ENCODE assay signal across 10 mouse cellular contexts in the genomic region with DNA sequence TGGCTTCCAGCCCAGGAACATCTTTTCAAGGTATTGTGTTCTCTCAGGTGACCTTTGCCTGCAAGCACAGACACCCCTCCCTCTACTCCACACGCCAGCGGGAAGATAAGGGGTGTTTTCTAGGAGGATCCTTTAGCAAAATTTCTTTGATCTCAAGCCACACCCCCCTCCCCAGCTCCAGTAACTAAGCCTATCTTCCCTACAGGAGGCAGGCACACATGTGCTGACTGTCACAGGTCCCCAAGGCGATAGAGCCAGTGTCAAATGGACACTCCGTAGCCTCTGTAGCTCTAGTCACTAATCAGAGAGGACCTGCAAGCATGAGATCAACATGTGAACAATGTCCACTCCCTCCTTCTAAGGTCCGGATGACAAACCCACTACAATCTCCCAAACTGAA.
DNase-seq lines count a peak whose midpoint lies in the region; ATAC-seq and TF ChIP-seq lines count a peak whose summit lies in the region.
"Had no signal": no experiment of that assay in that cellular context is flagged by ENCODE, and none has a peak within 500 bp of the region (broad histone marks: within the 10 kb centered on the region; RNA-seq: fewer than 3 reads in every experiment).

No protein-coding gene starts in this region.

- peak; percentile 35; the same call in 1 of the 2 replicates for ATAC-seq in kidney, embryonic 14.5 days (ENCODE audit: low FRiP score, low TSS enrichment)
- no peak for ATAC-seq in lung, postnatal 0 days
- ATAC-seq in common myeloid progenitor, adult 5-6 weeks (replicated peaks; ENCODE audit: low read depth, poor library complexity, severe bottlenecking) = 0 out of 2 replicates have a peak, but pooled peaks have one; percentile 15
- no peak for ATAC-seq in limb, embryonic 13.5 days (ENCODE audit: low FRiP score, low read depth)
- ATAC-seq in hindbrain, embryonic 16.5 days = no peak

- no peak overlapping the region for H3K4me2 ChIP-seq in kidney, embryonic 14.5 days (replicated peaks; ENCODE audit: low read depth, low read length)
- no peak overlapping the region for H3K4me2 ChIP-seq in lung, postnatal 0 days (replicated peaks; ENCODE audit: low read depth, low read length)
- H3K4me2 ChIP-seq in limb, embryonic 13.5 days (replicated peaks) = peak overlapping the region; percentile 47; the same call in 1 of the 2 replicates
- no peak overlapping the region for H3K4me2 ChIP-seq in hindbrain, embryonic 16.5 days (ENCODE audit: low read length)
- H3K4me2 ChIP-seq: forebrain, embryonic 12.5 days; hindbrain, embryonic 13.5 days; neural tube, embryonic 12.5 days had no signal

- no peak for TF ChIP-seq EP300 in lung, postnatal 0 days (IDR thresholded peaks at IDR 0.05)

- no peak overlapping the region for H3K4me3 ChIP-seq in kidney, embryonic 14.5 days (ENCODE audit: low read length)
- no peak overlapping the region for H3K4me3 ChIP-seq in lung, postnatal 0 days (ENCODE audit: low read depth, low read length)
- no peak overlapping the region for H3K4me3 ChIP-seq in limb, embryonic 13.5 days
- no peak overlapping the region for H3K4me3 ChIP-seq in hindbrain, embryonic 16.5 days (ENCODE audit: low read length)
- H3K4me3 ChIP-seq: forebrain, embryonic 12.5 days; hindbrain, embryonic 13.5 days; neural tube, embryonic 12.5 days had no signal

- H3K9me3 ChIP-seq in kidney, embryonic 14.5 days (ENCODE audit: control insufficient read depth, low read length) = no peaks in the 10 kb centered on the region
- H3K9me3 ChIP-seq in lung, postnatal 0 days (ENCODE audit: low read length) = no peaks in the 10 kb centered on the region
- H3K9me3 ChIP-seq in limb, embryonic 13.5 days = no peaks in the 10 kb centered on the region
- no peaks in the 10 kb centered on the region; the same call in 1 of the 2 replicates for H3K9me3 ChIP-seq in hindbrain, embryonic 16.5 days (ENCODE audit: control insufficient read depth, low read length)
- H3K9me3 ChIP-seq: forebrain, embryonic 12.5 days; hindbrain, embryonic 13.5 days; neural tube, embryonic 12.5 days had no signal

- H3K9ac ChIP-seq in kidney, embryonic 14.5 days (ENCODE audit: low read depth, low read length) = no peak overlapping the region
- H3K9ac ChIP-seq in lung, postnatal 0 days (replicated peaks; ENCODE audit: low read depth) = no peak overlapping the region
- H3K9ac ChIP-seq in limb, embryonic 13.5 days = no peak overlapping the region
- no peak overlapping the region for H3K9ac ChIP-seq in hindbrain, embryonic 16.5 days (ENCODE audit: low read depth, low read length)
- H3K9ac ChIP-seq: forebrain, embryonic 12.5 days; hindbrain, embryonic 13.5 days; neural tube, embryonic 12.5 days had no signal

- WGBS in kidney, embryonic 14.5 days = 17% methylated on average over 5 of the region's 5 CpGs
- WGBS in lung, postnatal 0 days = 16% methylated on average over 5 of the region's 5 CpGs
- 16% methylated on average over 5 of the region's 5 CpGs for WGBS in limb, embryonic 13.5 days
- 49% methylated on average over 5 of the region's 5 CpGs for WGBS in hindbrain, embryonic 16.5 days

- no peaks in the 10 kb centered on the region for H3K4me1 ChIP-seq in kidney, embryonic 14.5 days (ENCODE audit: control insufficient read depth, insufficient read depth, low read length)
- no peaks in the 10 kb centered on the region for H3K4me1 ChIP-seq in lung, postnatal 0 days (ENCODE audit: insufficient read depth, low read depth, low read length)
- peaks cover 12% of the 10 kb centered on the region for H3K4me1 ChIP-seq in limb, embryonic 13.5 days
- no peaks in the 10 kb centered on the region for H3K4me1 ChIP-seq in hindbrain, embryonic 16.5 days (ENCODE audit: control insufficient read depth, insufficient read depth, low read depth, low read length)
- H3K4me1 ChIP-seq: neural tube, embryonic 12.5 days had no signal

- no peaks in the 10 kb centered on the region for H3K36me3 ChIP-seq in kidney, embryonic 14.5 days (ENCODE audit: control insufficient read depth, insufficient read depth, low read length)
- H3K36me3 ChIP-seq in lung, postnatal 0 days (ENCODE audit: insufficient read depth, low read length) = no peaks in the 10 kb centered on the region
- H3K36me3 ChIP-seq in limb, embryonic 13.5 days = no peaks in the 10 kb centered on the region
- no peaks in the 10 kb centered on the region for H3K36me3 ChIP-seq in hindbrain, embryonic 16.5 days (ENCODE audit: control insufficient read depth, insufficient read depth, low read length)
- H3K36me3 ChIP-seq: forebrain, embryonic 12.5 days; hindbrain, embryonic 13.5 days; neural tube, embryonic 12.5 days had no signal

- DNase-seq in kidney, adult 9 months = no peak
- peak; percentile 11 for DNase-seq in lung, postnatal 0 days (ENCODE audit: low spot score)
- no peak for DNase-seq in lung, postnatal 4 days

- H3K27ac ChIP-seq in kidney, embryonic 14.5 days (ENCODE audit: low read depth, low read length) = no peak overlapping the region
- H3K27ac ChIP-seq in lung, postnatal 0 days (ENCODE audit: low read length) = no peak overlapping the region
- H3K27ac ChIP-seq in limb, embryonic 13.5 days = no peak overlapping the region
- no peak overlapping the region for H3K27ac ChIP-seq in hindbrain, embryonic 16.5 days (ENCODE audit: low read depth, low read length)
- H3K27ac ChIP-seq: forebrain, embryonic 12.5 days; hindbrain, embryonic 13.5 days; neural tube, embryonic 12.5 days had no signal

- H3K27me3 ChIP-seq in kidney, embryonic 14.5 days (ENCODE audit: control insufficient read depth, insufficient read depth, low read length) = 0 out of 2 replicates have a peak, but pooled peaks cover 3% of the 10 kb centered on the region
- no peaks in the 10 kb centered on the region for H3K27me3 ChIP-seq in lung, postnatal 0 days (replicated peaks; ENCODE audit: insufficient read depth, low read length)
- peaks cover 22% of the 10 kb centered on the region for H3K27me3 ChIP-seq in limb, embryonic 13.5 days
- no peaks in the 10 kb centered on the region for H3K27me3 ChIP-seq in hindbrain, embryonic 16.5 days (replicated peaks; ENCODE audit: control insufficient read depth, insufficient read depth, low read length)

- TF ChIP-seq CTCF in lung, postnatal 0 days (IDR thresholded peaks at IDR 0.05) = no peak

Comparison
In these comparisons a context has a peak if more than half of its experiments do, and no peak if none do; other contexts are left out.
1. ATAC-seq: peak in kidney, embryonic 14.5 days (single experiment) and common myeloid progenitor, adult 5-6 weeks (single experiment); none in lung, postnatal 0 days (single experiment), limb, embryonic 13.5 days (single experiment) and hindbrain, embryonic 16.5 days (single experiment).